Mouse (Mus musculus) stomach, postnatal 0 days (tissue): ENCODE data around the gene Dpm2. TPM values are rescaled to one million over a fixed set of nuclear protein-coding genes. Genes with fewer than 3 reads are reported as not detected.

Experiments used
- ATAC-seq: fragments of 200-750 bp; cut with Nextera tagmentation; 2 replicates; pipeline ENCODE4 v1.8.0; 2017; ENCODE audit not compliant: low FRiP score, low TSS enrichment
- DNase-seq: peaks from one replicate; pipeline ENCODE4 v3.0.0-alpha.2; 2016; ENCODE audit warnings: low spot score
- H3K27ac ChIP-seq: fragments of 300-500 bp; sonication (generic); replicated peaks from 2 replicates; pipeline ENCODE4 v1.5.1; 2014; ENCODE audit warnings: mild to moderate bottlenecking, control low read depth
- H3K27me3 ChIP-seq: fragments of 300-500 bp; sonication (generic); 2 replicates; pipeline ENCODE4 v1.6.1; 2014; ENCODE audit warnings: low read length; ENCODE audit not compliant: control insufficient read depth, insufficient read depth
- H3K36me3 ChIP-seq: fragments of 300-500 bp; sonication (generic); 2 replicates; pipeline ENCODE4 v1.6.1; 2014; ENCODE audit warnings: low read length, mixed read lengths; ENCODE audit not compliant: control insufficient read depth, insufficient read depth
- H3K4me1 ChIP-seq: fragments of 300-500 bp; sonication (generic); replicated peaks from 2 replicates; pipeline ENCODE4 v1.6.1; 2014; ENCODE audit warnings: antibody characterized with exemption; ENCODE audit not compliant: control insufficient read depth, insufficient read depth
- H3K4me2 ChIP-seq: fragments of 300-500 bp; sonication (generic); replicated peaks from 2 replicates; pipeline ENCODE4 v1.6.1; 2014; ENCODE audit warnings: low read depth, mild to moderate bottlenecking, control low read depth, moderate library complexity
- H3K4me3 ChIP-seq: fragments of 300-500 bp; sonication (generic); 2 replicates; pipeline ENCODE4 v1.5.1; 2014; ENCODE audit warnings: low read depth, low read length, control low read depth
- H3K9ac ChIP-seq: fragments of 300-500 bp; sonication (generic); 2 replicates; pipeline ENCODE4 v1.6.1; 2014; ENCODE audit warnings: mild to moderate bottlenecking, low read length, control low read depth, mixed read lengths
- H3K9me3 ChIP-seq: fragments of 300-500 bp; sonication (generic); 2 replicates; pipeline ENCODE4 v1.6.1; 2016; ENCODE audit warnings: low read length; ENCODE audit not compliant: control insufficient read depth
- CTCF ChIP-seq: IDR thresholded peaks from 2 replicates; pipeline ENCODE4 v1.5.1; 2016; ENCODE audit warnings: antibody characterized with exemption, low read depth, mild to moderate bottlenecking, moderate library complexity
- EP300 ChIP-seq: optimal IDR thresholded peaks from 2 replicates; pipeline ENCODE3; 2016; ENCODE audit warnings: antibody characterized with exemption
- WGBS: fragments of 180-500 bp; shearing (Covaris S2); extraction: QIAGEN DNeasy Blood & Tissue Kit; methylation state at CpG from one replicate; pipeline ENCODE4 v1.1.7; 2014; 5-methylcytosine and 5-hydroxymethylcytosine counted together
- polyA plus RNA-seq: library from polyadenylated mRNA; unstranded; fragments of >200 nt; fragmentation: Nextera tagmentation; extraction: Ambion mirVana; gene quantifications from 2 replicates; pipeline ENCODE4 v1.2.1, GENCODE M21; 2015

The Dpm2 gene
- polyA plus RNA-seq = 87.5 and 91.8 TPM in 2 replicates

GRCm38 (mm10) chr2:32570698-32571494 lies at the start of gene Dpm2:
Gene Dpm2, plus strand, starts transcription at chr2:32570858.
- Histone ChIP-seq H3K27ac (peak within 1 kb of the TSS; percentile 76), H3K27me3 (no peaks in the 10 kb centered on the region), H3K4me2 (peak within 1 kb of the TSS; percentile 91), H3K9me3 (no peaks in the 10 kb centered on the region), H3K9ac (peak within 1 kb of the TSS; percentile 74), H3K4me3 (peak within 1 kb of the TSS; percentile 71), H3K36me3 (peaks cover 20% of the 10 kb centered on the region), H3K4me1 (0 out of 2 replicates have a peak, but pooled peaks cover 4% of the 10 kb centered on the region)
- TF ChIP-seq EP300 (no peak), CTCF (no peak)
- ATAC-seq (peak; percentile 78), DNase-seq (peak; percentile 92)
- WGBS = 1% methylated on average over 36 of the region's 36 CpGs

- TF ChIP-seq EP300 (no peak), CTCF (no peak)
- Histone ChIP-seq H3K9ac (no peak overlapping the region), H3K27ac (peak overlapping the region; percentile 35; the same call in 1 of the 2 replicates), H3K4me3 (no peak overlapping the region), H3K36me3 (no peaks in the 10 kb centered on the region), H3K9me3 (no peaks in the 10 kb centered on the region), H3K4me2 (no peak overlapping the region), H3K27me3 (no peaks in the 10 kb centered on the region), H3K4me1 (no peaks in the 10 kb centered on the region)
- whole genome bisulfite sequencing = 59% methylated on average over 13 of the region's 13 CpGs
- peak; percentile 92 for ATAC-seq
- peak; percentile 86 for DNase-seq
These were observed 46.1 kb upstream of the Dpm2 start for GRCm38 (mm10) chr2:32524536-32525031.

- H3K9ac ChIP-seq = no peak overlapping the region
- no peaks in the 10 kb centered on the region for H3K27me3 ChIP-seq
- H3K4me3 ChIP-seq = no peak overlapping the region
- no peaks in the 10 kb centered on the region for H3K4me1 ChIP-seq
- ATAC-seq (no peak), DNase-seq (no peak)
- H3K36me3 ChIP-seq = no peaks in the 10 kb centered on the region
- H3K9me3 ChIP-seq = no peaks in the 10 kb centered on the region
- peak overlapping the region; percentile 78 for H3K27ac ChIP-seq
- no peak for TF ChIP-seq EP300
- 85% methylated on average over 12 of the region's 12 CpGs for WGBS
- no peak overlapping the region for H3K4me2 ChIP-seq
These were observed 44.8 kb upstream of the Dpm2 start for GRCm38 (mm10) chr2:32525816-32526215.

- no peaks in the 10 kb centered on the region for H3K27me3 ChIP-seq
- H3K9ac ChIP-seq = no peak overlapping the region
- no peaks in the 10 kb centered on the region for H3K4me1 ChIP-seq
- ATAC-seq (peak; percentile 30; the same call in 1 of the 2 replicates), DNase-seq (peak; percentile 51)
- H3K4me3 ChIP-seq = no peak overlapping the region
- H3K4me2 ChIP-seq = no peak overlapping the region
- TF ChIP-seq CTCF (no peak), EP300 (no peak)
- 76% methylated on average over 14 of the region's 14 CpGs for WGBS
- no peaks in the 10 kb centered on the region for H3K36me3 ChIP-seq
- 0 out of 2 replicates have a peak overlapping the region, but pooled peaks have one; percentile 24 for H3K27ac ChIP-seq
- no peaks in the 10 kb centered on the region for H3K9me3 ChIP-seq
These were observed 43.1 kb upstream of the Dpm2 start for GRCm38 (mm10) chr2:32527468-32527966.

GRCm38 (mm10) chr2:32528326-32528725 lies 42.3 kb upstream of the Dpm2 start:
- H3K9ac ChIP-seq = no peak overlapping the region
- H3K27ac ChIP-seq = no peak overlapping the region
- H3K9me3 ChIP-seq = no peaks in the 10 kb centered on the region
- H3K4me1 ChIP-seq = no peaks in the 10 kb centered on the region
- no peaks in the 10 kb centered on the region for H3K27me3 ChIP-seq
- 76% methylated on average over 1 of the region's 1 CpGs for WGBS
- no peak overlapping the region for H3K4me3 ChIP-seq
- DNase-seq = no peak
- no peak for TF ChIP-seq CTCF
- no peak for TF ChIP-seq EP300
- H3K4me2 ChIP-seq = no peak overlapping the region
- ATAC-seq = no peak
- H3K36me3 ChIP-seq = no peaks in the 10 kb centered on the region

GRCm38 (mm10) chr2:32530479-32530878 lies 40.2 kb upstream of the Dpm2 start:
- no peaks in the 10 kb centered on the region for H3K36me3 ChIP-seq
- H3K27ac ChIP-seq = no peak overlapping the region
- no peak overlapping the region for H3K4me3 ChIP-seq
- H3K9ac ChIP-seq = no peak overlapping the region
- TF ChIP-seq EP300 = no peak
- H3K9me3 ChIP-seq = no peaks in the 10 kb centered on the region
- H3K4me2 ChIP-seq = no peak overlapping the region
- WGBS = 69% methylated on average over 2 of the region's 2 CpGs
- no peak for DNase-seq
- H3K27me3 ChIP-seq = no peaks in the 10 kb centered on the region
- H3K4me1 ChIP-seq = no peaks in the 10 kb centered on the region
- no peak for ATAC-seq
